Mouse (Mus musculus): ENCODE results near the gene Ifitm6. TPM values are rescaled to one million over a fixed set of nuclear protein-coding genes. Genes with fewer than 3 reads are reported as not detected.

The Ifitm6 gene
- polyA plus RNA-seq, 1 experiment, result 5.9 TPM

DNA sequence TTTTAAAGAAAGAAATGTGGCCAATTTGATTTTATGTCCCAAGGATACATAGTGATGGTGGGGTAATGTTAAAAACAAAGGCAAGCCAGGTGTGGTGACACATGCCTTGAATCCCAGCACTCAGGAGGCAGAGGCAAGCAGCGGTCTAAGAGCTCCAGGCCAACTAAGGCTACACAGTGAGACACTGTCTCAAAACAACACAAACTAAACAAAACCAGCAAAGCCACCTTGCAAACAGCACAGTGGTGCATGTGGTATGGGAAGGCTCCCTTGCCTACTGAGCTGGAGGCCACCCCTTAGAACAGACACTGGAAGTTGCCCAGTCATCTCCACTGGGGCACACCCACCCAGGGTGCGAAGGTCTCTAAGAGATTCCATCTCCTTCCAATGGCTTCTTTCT is 42.2 kb upstream of the Ifitm6 start:
- WGBS, result 82% methylated on average over 2 of the region's 2 CpGs
- TF ChIP-seq POLR2A (IDR thresholded peaks at IDR 0.05; ENCODE audit: control insufficient read depth, extremely low read depth, insufficient read depth, low read length, poor library complexity) (no peak), CTCF (IDR thresholded peaks at IDR 0.05; ENCODE audit: borderline replicate concordance, control insufficient read depth, extremely low read depth, insufficient read depth, low read length, poor library complexity) (no peak)
- no peak overlapping the region for H3K4me3 ChIP-seq (ENCODE audit: control insufficient read depth, insufficient read depth, low read length)
- no peak overlapping the region for H3K27ac ChIP-seq (ENCODE audit: control insufficient read depth, insufficient read depth, low read length)
- peaks cover 22% of the 10 kb centered on the region for H3K4me1 ChIP-seq (replicated peaks; ENCODE audit: control insufficient read depth, insufficient read depth, low read length)
- peaks cover 6% of the 10 kb centered on the region; the same call in 1 of the 2 replicates for H3K27me3 ChIP-seq (ENCODE audit: control insufficient read depth, insufficient read depth, low read length)
- DNase-seq, result no peak
- H3K36me3 ChIP-seq (ENCODE audit: control insufficient read depth, insufficient read depth, low read length), result no peaks in the 10 kb centered on the region

DNA sequence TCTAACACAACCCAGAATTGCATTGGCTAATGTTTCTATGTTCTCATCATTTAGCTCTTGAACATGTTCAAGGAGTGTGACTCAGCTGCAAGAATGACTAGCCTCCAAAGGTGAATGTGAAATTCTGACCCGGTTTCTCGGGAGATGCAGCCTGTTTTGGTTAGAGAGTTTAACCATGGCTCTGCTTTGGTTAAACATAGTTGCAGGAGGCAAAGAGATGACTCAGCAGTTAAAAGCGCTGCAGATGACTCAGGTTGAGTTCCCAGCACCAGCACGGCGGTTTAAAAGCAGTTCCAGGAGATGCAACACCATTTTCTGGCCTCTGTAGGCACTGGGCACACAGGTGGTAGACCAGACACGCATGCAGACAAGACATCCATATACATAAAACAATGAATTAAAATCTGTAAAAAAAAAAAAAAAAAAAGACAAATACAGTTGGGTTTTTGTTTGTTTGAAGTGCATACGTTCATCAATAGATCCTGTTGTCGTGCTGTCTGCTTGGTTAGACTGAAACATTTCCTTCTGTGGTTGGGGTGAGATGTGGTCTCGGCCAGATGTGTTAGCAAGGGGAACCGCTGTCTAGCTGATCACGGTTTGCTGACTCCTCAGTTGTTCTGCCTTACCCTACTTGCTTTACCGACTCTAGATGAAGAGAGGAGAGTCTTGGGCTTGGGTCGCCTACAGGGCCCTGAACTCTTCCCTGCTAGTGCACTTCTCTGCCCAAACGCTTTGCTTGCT is 41.0 kb upstream of the Ifitm6 start:
- H3K4me3 ChIP-seq (ENCODE audit: control insufficient read depth, insufficient read depth, low read length), result no peak overlapping the region
- H3K4me1 ChIP-seq (replicated peaks; ENCODE audit: control insufficient read depth, insufficient read depth, low read length), result peaks cover 16% of the 10 kb centered on the region
- WGBS, result 25% methylated on average over 14 of the region's 14 CpGs
- no peaks in the 10 kb centered on the region for H3K36me3 ChIP-seq (ENCODE audit: control insufficient read depth, insufficient read depth, low read length)
- DNase-seq, result no peak
- no peak overlapping the region for H3K27ac ChIP-seq (ENCODE audit: control insufficient read depth, insufficient read depth, low read length)
- H3K27me3 ChIP-seq (ENCODE audit: control insufficient read depth, insufficient read depth, low read length), result peaks cover 6% of the 10 kb centered on the region; the same call in 1 of the 2 replicates
- no peak for TF ChIP-seq POLR2A (IDR thresholded peaks at IDR 0.05; ENCODE audit: control insufficient read depth, extremely low read depth, insufficient read depth, low read length, poor library complexity)
- no peak for TF ChIP-seq CTCF (IDR thresholded peaks at IDR 0.05; ENCODE audit: borderline replicate concordance, control insufficient read depth, extremely low read depth, insufficient read depth, low read length, poor library complexity)

DNA sequence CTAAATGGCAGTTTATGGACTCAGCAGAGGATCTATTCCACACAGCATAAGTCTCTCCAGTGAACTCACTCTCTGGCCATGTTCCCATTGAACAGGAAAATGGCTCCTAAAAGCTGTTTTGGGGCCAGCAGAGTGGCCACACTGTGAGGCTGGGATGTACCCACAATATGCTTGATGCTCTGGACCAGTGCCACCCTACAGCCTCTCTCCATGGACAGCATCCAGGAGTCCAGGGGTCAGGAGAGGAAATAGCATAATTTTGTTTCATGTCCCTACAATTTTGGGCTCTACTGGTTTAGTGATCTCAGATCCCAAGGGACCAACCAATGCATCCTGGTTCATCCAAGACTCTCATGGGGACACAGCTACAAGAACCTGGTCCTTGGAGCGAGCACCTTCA is 39.8 kb upstream of the Ifitm6 start:
- WGBS, result 97% methylated on average over 1 of the region's 1 CpGs
- peaks cover 6% of the 10 kb centered on the region; the same call in 1 of the 2 replicates for H3K27me3 ChIP-seq (ENCODE audit: control insufficient read depth, insufficient read depth, low read length)
- no peak overlapping the region for H3K27ac ChIP-seq (ENCODE audit: control insufficient read depth, insufficient read depth, low read length)
- H3K4me3 ChIP-seq (ENCODE audit: control insufficient read depth, insufficient read depth, low read length), result no peak overlapping the region
- no peak for TF ChIP-seq CTCF (IDR thresholded peaks at IDR 0.05; ENCODE audit: borderline replicate concordance, control insufficient read depth, extremely low read depth, insufficient read depth, low read length, poor library complexity)
- TF ChIP-seq POLR2A (IDR thresholded peaks at IDR 0.05; ENCODE audit: control insufficient read depth, extremely low read depth, insufficient read depth, low read length, poor library complexity), result no peak
- no peaks in the 10 kb centered on the region for H3K36me3 ChIP-seq (ENCODE audit: control insufficient read depth, insufficient read depth, low read length)
- peaks cover 14% of the 10 kb centered on the region for H3K4me1 ChIP-seq (replicated peaks; ENCODE audit: control insufficient read depth, insufficient read depth, low read length)
- no peak for DNase-seq

DNA sequence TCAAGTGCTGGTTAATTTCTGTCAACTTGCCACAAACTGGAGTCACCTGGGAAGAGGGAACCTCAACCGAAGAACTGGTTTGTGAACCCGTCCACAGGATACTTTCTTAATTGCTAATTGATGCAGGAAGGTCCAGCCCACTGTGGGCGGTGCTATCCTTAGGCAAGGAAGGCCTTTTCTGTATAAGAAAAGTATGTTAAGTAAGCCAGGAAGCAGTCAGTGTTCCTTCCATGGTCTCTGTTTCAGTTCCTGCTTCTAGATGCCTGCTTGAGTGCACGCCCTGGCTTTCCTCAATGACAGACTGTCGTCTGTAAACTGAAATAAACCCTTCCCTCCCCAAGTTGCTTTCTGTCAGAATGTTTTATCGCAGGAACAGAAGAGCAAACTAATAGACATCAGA is 39.3 kb upstream of the Ifitm6 start:
- no peak for DNase-seq
- H3K4me1 ChIP-seq (replicated peaks; ENCODE audit: control insufficient read depth, insufficient read depth, low read length), result peaks cover 14% of the 10 kb centered on the region
- 89% methylated on average over 6 of the region's 6 CpGs for WGBS
- H3K36me3 ChIP-seq (ENCODE audit: control insufficient read depth, insufficient read depth, low read length), result no peaks in the 10 kb centered on the region
- peaks cover 6% of the 10 kb centered on the region; the same call in 1 of the 2 replicates for H3K27me3 ChIP-seq (ENCODE audit: control insufficient read depth, insufficient read depth, low read length)
- no peak overlapping the region for H3K27ac ChIP-seq (ENCODE audit: control insufficient read depth, insufficient read depth, low read length)
- TF ChIP-seq POLR2A (IDR thresholded peaks at IDR 0.05; ENCODE audit: control insufficient read depth, extremely low read depth, insufficient read depth, low read length, poor library complexity), result no peak
- no peak overlapping the region for H3K4me3 ChIP-seq (ENCODE audit: control insufficient read depth, insufficient read depth, low read length)

DNA sequence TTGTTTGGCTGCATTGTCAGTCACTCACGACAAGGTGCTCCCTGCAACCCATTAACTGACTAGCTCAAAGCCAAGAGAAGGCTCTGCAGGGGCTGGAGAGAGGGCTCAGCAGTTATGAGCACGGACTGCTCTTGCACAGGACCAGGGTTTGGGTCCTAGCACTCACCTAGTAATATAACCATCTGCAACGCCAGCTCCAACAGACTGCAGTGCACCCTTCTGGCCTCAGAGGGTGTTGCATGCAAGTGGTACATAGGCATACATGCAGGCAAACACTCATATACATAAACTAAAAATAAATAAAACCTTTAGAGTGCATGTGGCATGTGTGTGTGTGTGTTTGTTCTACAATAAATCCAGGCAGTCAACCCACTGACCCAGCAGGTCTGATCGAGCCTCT is 38.1 kb upstream of the Ifitm6 start:
- H3K36me3 ChIP-seq (ENCODE audit: control insufficient read depth, insufficient read depth, low read length), result no peaks in the 10 kb centered on the region
- no peak overlapping the region for H3K4me3 ChIP-seq (ENCODE audit: control insufficient read depth, insufficient read depth, low read length)
- H3K4me1 ChIP-seq (replicated peaks; ENCODE audit: control insufficient read depth, insufficient read depth, low read length), result peaks cover 10% of the 10 kb centered on the region
- no peak overlapping the region for H3K27ac ChIP-seq (ENCODE audit: control insufficient read depth, insufficient read depth, low read length)
- TF ChIP-seq POLR2A (IDR thresholded peaks at IDR 0.05; ENCODE audit: control insufficient read depth, extremely low read depth, insufficient read depth, low read length, poor library complexity), result no peak
- TF ChIP-seq CTCF (IDR thresholded peaks at IDR 0.05; ENCODE audit: borderline replicate concordance, control insufficient read depth, extremely low read depth, insufficient read depth, low read length, poor library complexity), result no peak
- peaks cover 2% of the 10 kb centered on the region; the same call in 1 of the 2 replicates for H3K27me3 ChIP-seq (ENCODE audit: control insufficient read depth, insufficient read depth, low read length)
- no peak for DNase-seq
- WGBS, result 93% methylated on average over 4 of the region's 4 CpGs

DNA sequence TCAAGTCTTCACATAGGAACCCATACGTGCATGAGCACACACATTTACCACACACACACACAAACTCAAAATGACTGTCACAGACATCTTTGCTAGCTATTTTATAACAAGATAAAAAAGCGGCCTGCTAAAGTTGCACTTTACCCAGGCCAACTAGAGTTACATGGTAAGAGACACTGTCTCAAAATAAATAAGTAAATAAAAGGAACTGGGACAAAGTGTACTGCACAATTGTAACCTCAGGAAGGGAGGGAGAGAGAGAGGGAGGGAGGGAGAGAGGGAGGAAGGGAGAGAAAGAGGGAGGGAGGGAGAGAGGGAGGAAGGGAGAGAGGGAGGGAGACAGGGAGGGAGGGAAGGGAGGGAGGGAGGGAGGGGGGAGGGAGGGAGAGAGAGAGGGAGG is 34.7 kb upstream of the Ifitm6 start:
- TF ChIP-seq CTCF (IDR thresholded peaks at IDR 0.05; ENCODE audit: borderline replicate concordance, control insufficient read depth, extremely low read depth, insufficient read depth, low read length, poor library complexity) (no peak), POLR2A (IDR thresholded peaks at IDR 0.05; ENCODE audit: control insufficient read depth, extremely low read depth, insufficient read depth, low read length, poor library complexity) (no peak)
- Histone ChIP-seq H3K27me3 (ENCODE audit: control insufficient read depth, insufficient read depth, low read length) (no peaks in the 10 kb centered on the region), H3K4me3 (ENCODE audit: control insufficient read depth, insufficient read depth, low read length) (no peak overlapping the region), H3K4me1 (replicated peaks; ENCODE audit: control insufficient read depth, insufficient read depth, low read length) (peaks cover 11% of the 10 kb centered on the region), H3K36me3 (ENCODE audit: control insufficient read depth, insufficient read depth, low read length) (no peaks in the 10 kb centered on the region), H3K27ac (ENCODE audit: control insufficient read depth, insufficient read depth, low read length) (no peak overlapping the region)
- WGBS, result 88% methylated on average over 2 of the region's 2 CpGs
- no peak for DNase-seq

DNA sequence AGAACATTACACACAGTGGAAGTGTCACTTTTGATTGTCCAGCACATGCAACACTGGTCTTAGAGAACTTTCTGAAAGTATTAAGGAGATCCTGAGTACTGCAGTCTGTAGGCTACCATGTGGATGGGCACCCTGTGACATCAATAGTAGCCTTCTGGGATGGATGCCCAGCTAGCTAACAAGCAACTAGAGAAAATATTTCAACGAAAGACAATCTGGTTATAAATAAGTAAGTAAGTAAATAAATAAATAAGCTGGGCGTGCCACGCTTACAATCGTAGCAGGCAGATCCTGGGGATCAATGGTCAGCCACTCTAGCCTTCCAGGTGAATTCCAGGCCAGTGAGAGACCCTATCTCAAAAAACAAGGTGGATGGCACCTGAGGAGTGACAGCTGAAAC is 34.3 kb upstream of the Ifitm6 start:
- Histone ChIP-seq H3K4me1 (replicated peaks; ENCODE audit: control insufficient read depth, insufficient read depth, low read length) (peaks cover 15% of the 10 kb centered on the region), H3K27me3 (ENCODE audit: control insufficient read depth, insufficient read depth, low read length) (no peaks in the 10 kb centered on the region), H3K4me3 (ENCODE audit: control insufficient read depth, insufficient read depth, low read length) (no peak overlapping the region), H3K36me3 (ENCODE audit: control insufficient read depth, insufficient read depth, low read length) (no peaks in the 10 kb centered on the region), H3K27ac (ENCODE audit: control insufficient read depth, insufficient read depth, low read length) (no peak overlapping the region)
- TF ChIP-seq POLR2A (IDR thresholded peaks at IDR 0.05; ENCODE audit: control insufficient read depth, extremely low read depth, insufficient read depth, low read length, poor library complexity) (no peak), CTCF (IDR thresholded peaks at IDR 0.05; ENCODE audit: borderline replicate concordance, control insufficient read depth, extremely low read depth, insufficient read depth, low read length, poor library complexity) (no peak)
- 96% methylated on average over 4 of the region's 4 CpGs for WGBS
- DNase-seq, result no peak
